Mouse (Mus musculus) small intestine, adult 2 months (tissue): Measurements from ENCODE around the gene Pfn1. TPM values are rescaled to one million over a fixed set of nuclear protein-coding genes. Genes with fewer than 3 reads are reported as not detected.

Source experiments
- H3K27ac ChIP-seq: fragments of 200-500 bp; 2 replicates; pipeline ENCODE4 v1.5.1; 2012; ENCODE audit warnings: low read depth, low read length, control low read depth, inconsistent platforms; ENCODE audit not compliant: insufficient read depth
- H3K27me3 ChIP-seq: fragments of 200-500 bp; 2 replicates; pipeline ENCODE4 v1.6.1; 2012; ENCODE audit warnings: mild to moderate bottlenecking, moderate library complexity, low read length, inconsistent platforms; ENCODE audit not compliant: control insufficient read depth, insufficient read depth
- H3K36me3 ChIP-seq: fragments of 200-500 bp; 2 replicates; pipeline ENCODE4 v1.6.1; 2012; ENCODE audit warnings: mild to moderate bottlenecking, low read length, control low read depth, inconsistent platforms; ENCODE audit not compliant: control insufficient read depth, insufficient read depth
- H3K4me1 ChIP-seq: fragments of 200-500 bp; 2 replicates; pipeline ENCODE4 v1.6.1; 2012; ENCODE audit warnings: low read length, inconsistent platforms, mixed read lengths; ENCODE audit not compliant: control insufficient read depth, insufficient read depth, insufficient read length
- H3K4me3 ChIP-seq: fragments of 200-500 bp; 2 replicates; pipeline ENCODE4 v1.5.1; 2012; ENCODE audit warnings: low read depth, mild to moderate bottlenecking, control low read depth, inconsistent platforms, low read length, moderate library complexity
- CTCF ChIP-seq: fragments of 200-500 bp; IDR thresholded peaks from 2 replicates; pipeline ENCODE4 v1.5.1; 2012; ENCODE audit warnings: low read depth, mild to moderate bottlenecking, control low read depth, inconsistent platforms, low read length, moderate library complexity, mixed read lengths; ENCODE audit not compliant: insufficient replicate concordance, insufficient read length; ENCODE audit errors: extremely low read depth
- POLR2A ChIP-seq: fragments of 200-500 bp; IDR thresholded peaks from 2 replicates; pipeline ENCODE4 v1.6.1; 2012; ENCODE audit warnings: low read depth, mild to moderate bottlenecking, control low read depth, inconsistent platforms, low read length, moderate library complexity
- WGBS: fragments of 180-500 bp; shearing (Covaris S2); methylation state at CpG from one replicate; pipeline ENCODE4 v1.1.7; 2018; 5-methylcytosine and 5-hydroxymethylcytosine counted together
- polyA plus RNA-seq: library from polyadenylated mRNA; depleted of rRNA; stranded (reverse); fragments of >200 nt; gene quantifications from 2 replicates; pipeline ENCODE4 v1.2.3, GENCODE M21; 2012

The Pfn1 gene
- polyA plus RNA-seq, 1 experiment = 5,668 TPM

- H3K36me3 ChIP-seq = no peaks in the 10 kb centered on the region
- 83% methylated on average over 1 of the region's 1 CpGs for WGBS
- H3K4me1 ChIP-seq = peaks cover 26% of the 10 kb centered on the region
- no peak for TF ChIP-seq CTCF
- no peak for TF ChIP-seq POLR2A
- no peak within 1 kb of the TSS for H3K4me3 ChIP-seq
- H3K27me3 ChIP-seq = no peaks in the 10 kb centered on the region
- H3K27ac ChIP-seq = no peak within 1 kb of the TSS
These were observed 35.3 kb downstream of the Pfn1 start, which contains the start of gene Chrne for GRCm38 (mm10) chr11:70619101-70619500. TSS of gene Chrne (minus strand) at chr11:70619216.

- 13% methylated on average over 21 of the region's 21 CpGs for WGBS
- no peak for TF ChIP-seq POLR2A
- TF ChIP-seq CTCF = no peak
- Histone ChIP-seq H3K27ac (0 out of 2 replicates have a peak within 1 kb of the TSS, but pooled peaks have one; percentile 17), H3K27me3 (no peaks in the 10 kb centered on the region), H3K36me3 (peaks cover 25% of the 10 kb centered on the region), H3K4me1 (peaks cover 10% of the 10 kb centered on the region), H3K4me3 (peak within 1 kb of the TSS; percentile 66)
These were observed 38.8 kb downstream of the Pfn1 start, which contains the start of gene 4930544D05Rik for GRCm38 (mm10) chr11:70615516-70616093. TSS of gene 4930544D05Rik (plus strand) at chr11:70615848.

GRCm38 (mm10) chr11:70615074-70615473 is 39.4 kb downstream of the Pfn1 start:
- Histone ChIP-seq H3K4me1 (peaks cover 10% of the 10 kb centered on the region), H3K27ac (0 out of 2 replicates have a peak overlapping the region, but pooled peaks have one; percentile 17), H3K36me3 (peaks cover 31% of the 10 kb centered on the region), H3K4me3 (peak overlapping the region; percentile 66), H3K27me3 (no peaks in the 10 kb centered on the region)
- WGBS = 1% methylated on average over 17 of the region's 17 CpGs
- TF ChIP-seq CTCF = no peak
- peak; percentile 17; the same call in 1 of the 2 replicates for TF ChIP-seq POLR2A

GRCm38 (mm10) chr11:70612505-70612904 is 41.9 kb downstream of the Pfn1 start:
- WGBS = 83% methylated on average over 7 of the region's 7 CpGs
- no peaks in the 10 kb centered on the region for H3K27me3 ChIP-seq
- TF ChIP-seq CTCF (no peak), POLR2A (no peak)
- peaks cover 56% of the 10 kb centered on the region for H3K36me3 ChIP-seq
- H3K27ac ChIP-seq = no peak overlapping the region
- H3K4me1 ChIP-seq = peaks cover 10% of the 10 kb centered on the region
- no peak overlapping the region for H3K4me3 ChIP-seq

GRCm38 (mm10) chr11:70610752-70611151 is 43.7 kb downstream of the Pfn1 start:
- Histone ChIP-seq H3K4me3 (no peak overlapping the region), H3K36me3 (peaks cover 69% of the 10 kb centered on the region), H3K27me3 (no peaks in the 10 kb centered on the region), H3K4me1 (peaks cover 12% of the 10 kb centered on the region), H3K27ac (no peak overlapping the region)
- TF ChIP-seq POLR2A (no peak), CTCF (peak; percentile 17; the same call in 1 of the 2 replicates)
- WGBS = 90% methylated on average over 4 of the region's 4 CpGs

GRCm38 (mm10) chr11:70608381-70609066 is 45.9 kb downstream of the Pfn1 start:
- no peak for TF ChIP-seq POLR2A
- peak; percentile 29; the same call in 1 of the 2 replicates for TF ChIP-seq CTCF
- no peak overlapping the region for H3K27ac ChIP-seq
- no peak overlapping the region for H3K4me3 ChIP-seq
- WGBS = 93% methylated on average over 26 of the region's 26 CpGs
- peaks cover 78% of the 10 kb centered on the region for H3K36me3 ChIP-seq
- H3K27me3 ChIP-seq = no peaks in the 10 kb centered on the region
- peaks cover 5% of the 10 kb centered on the region for H3K4me1 ChIP-seq

GRCm38 (mm10) chr11:70607611-70608010 is 46.8 kb downstream of the Pfn1 start:
- Histone ChIP-seq H3K27ac (no peak overlapping the region), H3K27me3 (no peaks in the 10 kb centered on the region), H3K4me1 (peaks cover 5% of the 10 kb centered on the region), H3K4me3 (no peak overlapping the region), H3K36me3 (peaks cover 69% of the 10 kb centered on the region)
- TF ChIP-seq CTCF = no peak
- no peak for TF ChIP-seq POLR2A
- 84% methylated on average over 9 of the region's 9 CpGs for WGBS
